Mouse (Mus musculus): ENCODE results near the gene Prss44.

DNA sequence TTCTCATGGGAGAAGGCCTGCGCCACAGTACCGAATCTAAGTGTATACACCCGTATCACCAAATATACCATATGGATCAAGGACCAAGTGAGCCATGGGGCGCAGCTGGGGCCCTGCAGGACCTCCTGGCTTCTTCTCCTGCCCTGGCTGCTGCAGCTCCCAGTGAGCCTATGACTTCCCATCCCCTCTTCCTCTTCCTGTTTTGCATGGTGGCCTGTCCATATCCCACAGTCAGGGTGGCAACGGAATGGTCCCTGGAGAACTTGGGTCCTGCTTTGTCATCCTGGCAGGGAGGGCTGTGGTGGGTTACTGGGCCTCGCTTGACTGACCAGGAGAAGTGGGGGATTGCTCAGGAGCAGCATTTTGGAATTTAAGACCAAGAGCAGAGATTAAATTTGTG lies 27.1 kb downstream of the Prss44 start:
- no peak for TF ChIP-seq CTCF (IDR thresholded peaks at IDR 0.05; ENCODE audit: control insufficient read depth, insufficient read depth, low read length)
- no peak for TF ChIP-seq POLR2A (IDR thresholded peaks at IDR 0.05; ENCODE audit: borderline replicate concordance, control insufficient read depth, low read depth, low read length)

All from bone marrow, adult 2 months (tissue).